Mouse (Mus musculus): ENCODE results near the gene Slc9b1. TPM values are rescaled to one million over a fixed set of nuclear protein-coding genes. Genes with fewer than 3 reads are reported as not detected.

Slc9b1 gene
- polyA plus RNA-seq, 1 experiment, result not detected

DNA sequence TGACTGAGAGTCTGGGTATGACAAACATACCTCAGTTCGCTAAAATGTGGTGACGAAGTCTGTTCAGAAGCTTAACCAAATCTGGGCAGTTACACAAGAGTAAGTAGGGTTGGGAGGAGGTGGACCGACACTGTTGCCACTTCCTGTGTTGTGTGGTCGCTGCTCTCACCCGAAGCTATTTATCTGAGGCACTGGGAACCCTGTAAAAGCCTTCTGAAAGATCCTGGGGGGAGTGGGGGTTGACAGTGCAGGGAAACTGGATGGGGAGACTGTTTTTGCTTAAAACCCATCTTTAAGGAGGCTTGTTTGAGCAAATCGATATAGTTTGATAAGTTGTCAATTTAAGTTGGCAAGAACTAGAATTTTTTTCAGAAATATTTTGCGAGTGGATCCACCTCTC lies 92.4 kb downstream of the Slc9b1 start:
- H3K27me3 ChIP-seq (ENCODE audit: control insufficient read depth), result no peaks in the 10 kb centered on the region
- H3K36me3 ChIP-seq (ENCODE audit: control insufficient read depth), result peaks cover 64% of the 10 kb centered on the region
- H3K4me1 ChIP-seq (ENCODE audit: control insufficient read depth), result peaks cover 35% of the 10 kb centered on the region
- H3K4me3 ChIP-seq (replicated peaks), result peak overlapping the region; percentile 100
- H3K9me3 ChIP-seq (ENCODE audit: control insufficient read depth, low read length), result no peaks in the 10 kb centered on the region
- TF ChIP-seq TAL1 (IDR thresholded peaks at IDR 0.05; ENCODE audit: low read length), result no peak
- TF ChIP-seq GATA1 (IDR thresholded peaks at IDR 0.05; ENCODE audit: low read length), result no peak

DNA sequence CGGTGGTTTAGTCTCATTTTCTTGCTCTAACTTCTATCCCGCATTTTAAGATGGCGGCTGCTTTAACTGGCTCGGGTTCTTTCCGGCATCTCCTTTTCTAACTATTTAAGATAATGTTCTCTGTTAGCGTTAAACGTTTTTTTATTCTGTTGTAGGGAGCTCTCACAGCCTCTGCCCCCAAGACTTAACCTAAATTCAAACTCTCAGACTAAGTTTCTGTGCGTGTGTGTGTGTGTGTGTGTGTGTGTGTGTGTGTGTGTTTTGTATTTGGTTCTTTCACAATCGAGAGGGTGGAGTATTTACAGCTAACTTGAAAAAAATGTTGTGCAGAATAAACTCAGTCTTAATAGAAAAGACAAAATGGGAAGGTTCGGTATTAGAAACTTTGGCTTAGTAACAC lies 92.8 kb downstream of the Slc9b1 start:
- no peaks in the 10 kb centered on the region for H3K9me3 ChIP-seq (ENCODE audit: control insufficient read depth, low read length)
- H3K4me1 ChIP-seq (ENCODE audit: control insufficient read depth), result peaks cover 35% of the 10 kb centered on the region
- peak overlapping the region; percentile 100 for H3K4me3 ChIP-seq (replicated peaks)
- TF ChIP-seq TAL1 (IDR thresholded peaks at IDR 0.05; ENCODE audit: low read length) (no peak), GATA1 (IDR thresholded peaks at IDR 0.05; ENCODE audit: low read length) (no peak)
- no peaks in the 10 kb centered on the region for H3K27me3 ChIP-seq (ENCODE audit: control insufficient read depth)
- H3K36me3 ChIP-seq (ENCODE audit: control insufficient read depth), result peaks cover 64% of the 10 kb centered on the region

DNA sequence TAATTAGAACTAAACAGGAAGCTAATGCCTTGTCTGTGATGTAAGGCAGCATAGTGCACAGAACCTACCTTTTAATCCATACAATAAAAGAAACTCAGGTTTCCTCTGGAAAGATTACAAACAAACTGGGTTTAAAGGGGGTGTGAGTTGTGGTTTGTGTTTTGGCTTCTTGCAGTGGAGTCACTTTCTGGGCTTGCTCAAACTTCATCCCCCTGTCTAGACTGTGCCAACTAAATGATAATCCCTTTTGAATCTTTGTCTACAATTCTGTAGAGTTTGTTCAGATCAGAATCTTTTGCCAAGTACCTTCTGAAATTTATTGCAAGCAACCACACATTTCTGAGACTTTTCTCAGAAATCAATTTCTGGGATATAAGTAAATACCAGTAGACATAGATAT lies 97.1 kb downstream of the Slc9b1 start:
- H3K9me3 ChIP-seq (ENCODE audit: control insufficient read depth, low read length), result no peaks in the 10 kb centered on the region
- H3K4me3 ChIP-seq (replicated peaks), result no peak overlapping the region
- H3K36me3 ChIP-seq (ENCODE audit: control insufficient read depth), result peaks cover 95% of the 10 kb centered on the region
- TF ChIP-seq GATA1 (IDR thresholded peaks at IDR 0.05; ENCODE audit: low read length) (no peak), TAL1 (IDR thresholded peaks at IDR 0.05; ENCODE audit: low read length) (no peak)
- H3K4me1 ChIP-seq (ENCODE audit: control insufficient read depth), result peaks cover 23% of the 10 kb centered on the region
- no peaks in the 10 kb centered on the region for H3K27me3 ChIP-seq (ENCODE audit: control insufficient read depth)

Other genes with a start within 250 kb of the Slc9b1 start
- 1.1 and 2.0 TPM in 2 replicates for gene Cenpe, start 135.5 kb upstream of the Slc9b1 start, polyA plus RNA-seq (2012)
- gene Bdh2, start 66.8 kb upstream of the Slc9b1 start, polyA plus RNA-seq (2012), result not detected in 2 replicates
- gene Slc9b2, start 40.3 kb upstream of the Slc9b1 start, polyA plus RNA-seq (2012), result 0.02 TPM in 1 of 2 replicates, not detected in the other
- gene Cisd2, start 75.9 kb downstream of the Slc9b1 start, polyA plus RNA-seq (2012), result 3.5 TPM in 2 replicates
- 24.9 and 31.3 TPM in 2 replicates for gene Ube2d3, start 90.1 kb downstream of the Slc9b1 start, polyA plus RNA-seq (2012)
- gene Manba, start 137.6 kb downstream of the Slc9b1 start, polyA plus RNA-seq (2012), result 0.03 TPM in 1 of 2 replicates, not detected in the other

Measured in erythroblast, embryonic 14.5 days (primary cell).